Mouse (Mus musculus) liver, embryonic 11.5 days (tissue): Measurements from ENCODE around the gene 1700093K21Rik. TPM values are rescaled to one million over a fixed set of nuclear protein-coding genes. Genes with fewer than 3 reads are reported as not detected.

Experiments
- ATAC-seq: fragments of 200-750 bp; cut with Nextera tagmentation; replicated peaks from 2 replicates; pipeline ENCODE4 v1.8.0; 2017; ENCODE audit warnings: moderate number of reproducible peaks, mild to moderate bottlenecking, moderate TSS enrichment, moderate library complexity; ENCODE audit not compliant: low FRiP score
- DNase-seq: peaks from one replicate; pipeline ENCODE4 v3.0.0-alpha.2; 2017; ENCODE audit warnings: low spot score
- H3K27ac ChIP-seq: fragments of 300-500 bp; sonication (generic); 2 replicates; pipeline ENCODE4 v1.5.1; 2014; ENCODE audit warnings: mild to moderate bottlenecking, low read depth, low read length, control low read depth
- H3K27me3 ChIP-seq: fragments of 300-500 bp; sonication (generic); replicated peaks from 2 replicates; pipeline ENCODE4 v1.6.1; 2014; ENCODE audit warnings: low read length, mixed read lengths; ENCODE audit not compliant: control insufficient read depth, insufficient read depth
- H3K36me3 ChIP-seq: fragments of 300-500 bp; sonication (generic); 2 replicates; pipeline ENCODE4 v1.6.1; 2014; ENCODE audit warnings: mild to moderate bottlenecking, low read length, moderate library complexity, mixed read lengths; ENCODE audit not compliant: control insufficient read depth, insufficient read depth
- H3K4me1 ChIP-seq: fragments of 300-500 bp; sonication (generic); replicated peaks from 2 replicates; pipeline ENCODE4 v1.6.1; 2014; ENCODE audit warnings: low read length, mixed read lengths; ENCODE audit not compliant: control insufficient read depth, insufficient read depth
- H3K4me2 ChIP-seq: fragments of 300-500 bp; sonication (generic); 2 replicates; pipeline ENCODE4 v1.6.1; 2014; ENCODE audit warnings: mild to moderate bottlenecking, control low read depth, moderate library complexity
- H3K4me3 ChIP-seq: fragments of 300-500 bp; sonication (generic); 2 replicates; pipeline ENCODE4 v1.5.1; 2014; ENCODE audit warnings: low read depth, low read length, control low read depth
- H3K9ac ChIP-seq: fragments of 300-500 bp; sonication (generic); 2 replicates; pipeline ENCODE4 v1.6.1; 2014; ENCODE audit warnings: low read depth, low read length, control low read depth
- H3K9me3 ChIP-seq: fragments of 300-500 bp; sonication (generic); 2 replicates; pipeline ENCODE4 v1.6.1; 2016; ENCODE audit warnings: low read length, inconsistent platforms, mixed read lengths; ENCODE audit not compliant: control insufficient read depth
- WGBS: fragments of 180-500 bp; shearing (Covaris S2); extraction: QIAGEN DNeasy Blood & Tissue Kit; methylation state at CpG from one replicate; pipeline ENCODE4 v1.1.7; 2014; 5-methylcytosine and 5-hydroxymethylcytosine counted together
- polyA plus RNA-seq: library from polyadenylated mRNA; unstranded; fragments of >200 nt; fragmentation: Nextera tagmentation; extraction: Ambion mirVana; gene quantifications from 2 replicates; pipeline ENCODE4 v1.2.1, GENCODE M21; 2014

Gene 1700093K21Rik
- polyA plus RNA-seq, 1 experiment from 2014 or later = not detected

- Histone ChIP-seq H3K4me1 (peaks cover 12% of the 10 kb centered on the region), H3K27me3 (no peaks in the 10 kb centered on the region), H3K27ac (peak overlapping the region; percentile 49; the same call in 1 of the 2 replicates), H3K9me3 (no peaks in the 10 kb centered on the region), H3K9ac (peak overlapping the region; percentile 71), H3K36me3 (peaks cover 12% of the 10 kb centered on the region), H3K4me2 (peak overlapping the region; percentile 80), H3K4me3 (peak overlapping the region; percentile 56)
- WGBS = 32% methylated on average over 5 of the region's 5 CpGs
- ATAC-seq = no peak
- DNase-seq = no peak
Observed at GRCm38 (mm10) chr11:23498609-23499008, 22.3 kb downstream of the 1700093K21Rik start.

DNA sequence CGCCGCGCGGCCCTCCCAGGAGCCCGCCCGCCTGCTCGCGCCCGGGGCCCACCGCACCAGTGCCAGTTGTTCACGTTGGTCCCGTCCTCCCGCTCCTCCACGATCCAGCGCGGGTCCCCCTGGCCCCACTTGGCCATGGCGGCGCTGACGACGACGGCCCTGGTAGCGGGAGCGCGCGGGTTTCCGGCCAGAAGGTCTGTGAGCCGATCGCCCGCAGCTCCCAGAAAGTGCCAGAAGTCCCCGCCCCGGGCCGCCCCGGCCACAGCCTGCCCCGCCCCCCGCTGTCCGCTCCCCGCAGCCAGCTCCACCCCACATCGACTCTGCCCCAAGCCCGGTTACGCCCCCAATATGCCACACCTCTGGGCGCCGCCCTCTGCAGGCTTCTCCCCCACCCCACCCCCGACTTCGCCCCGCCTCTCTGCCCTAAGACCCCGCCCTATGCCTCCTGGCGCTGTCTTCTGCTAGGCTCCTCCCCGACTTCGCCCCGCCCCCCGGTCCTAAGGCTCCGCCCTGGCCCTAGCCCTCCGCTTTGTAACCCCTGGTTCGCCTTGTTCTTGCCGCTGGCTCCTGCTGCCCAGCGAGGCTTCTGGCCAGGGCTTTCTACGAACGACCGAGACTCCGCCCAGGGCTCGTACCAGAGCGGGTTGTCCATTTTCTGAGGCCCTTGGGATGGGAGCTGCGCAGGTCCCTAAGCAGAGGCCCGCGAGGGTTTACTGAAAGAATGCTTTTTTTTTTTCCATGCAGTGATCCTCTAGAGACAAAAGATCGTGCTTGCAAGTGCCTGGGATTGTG is 23.0 kb downstream of the 1700093K21Rik start, which contains the start of gene Ahsa2:
Gene Ahsa2 (minus strand): TSS at position 313 of the 792 bp plus-strand sequence.
- H3K27ac ChIP-seq = peak within 1 kb of the TSS; percentile 96
- H3K4me2 ChIP-seq = peak within 1 kb of the TSS; percentile 80
- no peaks in the 10 kb centered on the region for H3K27me3 ChIP-seq
- no peaks in the 10 kb centered on the region for H3K9me3 ChIP-seq
- peak within 1 kb of the TSS; percentile 98 for H3K9ac ChIP-seq
- WGBS = under 1% methylated on average over 59 of the region's 66 CpGs
- peaks cover 15% of the 10 kb centered on the region for H3K36me3 ChIP-seq
- H3K4me1 ChIP-seq = peaks cover 12% of the 10 kb centered on the region
- DNase-seq (peak; percentile 99), ATAC-seq (peak; percentile 94)
- H3K4me3 ChIP-seq = peak within 1 kb of the TSS; percentile 91

- WGBS = 0% methylated on average over 22 of the region's 22 CpGs
- ATAC-seq = peak; percentile 66
- Histone ChIP-seq H3K4me1 (peaks cover 12% of the 10 kb centered on the region), H3K27ac (peak overlapping the region; percentile 96), H3K27me3 (no peaks in the 10 kb centered on the region), H3K4me3 (peak overlapping the region; percentile 91), H3K9me3 (no peaks in the 10 kb centered on the region), H3K9ac (peak overlapping the region; percentile 98), H3K4me2 (peak overlapping the region; percentile 74), H3K36me3 (peaks cover 21% of the 10 kb centered on the region)
- DNase-seq = no peak
Observed at GRCm38 (mm10) chr11:23497335-23497717, 23.6 kb downstream of the 1700093K21Rik start.

GRCm38 (mm10) chr11:23496661-23497060 is 24.3 kb downstream of the 1700093K21Rik start:
- Histone ChIP-seq H3K27ac (no peak overlapping the region), H3K36me3 (peaks cover 25% of the 10 kb centered on the region), H3K27me3 (no peaks in the 10 kb centered on the region), H3K9me3 (no peaks in the 10 kb centered on the region), H3K9ac (peak overlapping the region; percentile 98), H3K4me3 (peak overlapping the region; percentile 91), H3K4me1 (peaks cover 12% of the 10 kb centered on the region), H3K4me2 (peak overlapping the region; percentile 74)
- DNase-seq (no peak), ATAC-seq (no peak)
- WGBS = 59% methylated on average over 6 of the region's 6 CpGs

- Histone ChIP-seq H3K4me1 (peaks cover 12% of the 10 kb centered on the region), H3K9ac (no peak overlapping the region), H3K9me3 (no peaks in the 10 kb centered on the region), H3K4me3 (no peak overlapping the region), H3K36me3 (peaks cover 34% of the 10 kb centered on the region), H3K27ac (no peak overlapping the region), H3K4me2 (no peak overlapping the region), H3K27me3 (no peaks in the 10 kb centered on the region)
- 94% methylated on average over 6 of the region's 6 CpGs for WGBS
- ATAC-seq = no peak
- DNase-seq = no peak
Observed at GRCm38 (mm10) chr11:23495231-23495630, 25.7 kb downstream of the 1700093K21Rik start.

DNA sequence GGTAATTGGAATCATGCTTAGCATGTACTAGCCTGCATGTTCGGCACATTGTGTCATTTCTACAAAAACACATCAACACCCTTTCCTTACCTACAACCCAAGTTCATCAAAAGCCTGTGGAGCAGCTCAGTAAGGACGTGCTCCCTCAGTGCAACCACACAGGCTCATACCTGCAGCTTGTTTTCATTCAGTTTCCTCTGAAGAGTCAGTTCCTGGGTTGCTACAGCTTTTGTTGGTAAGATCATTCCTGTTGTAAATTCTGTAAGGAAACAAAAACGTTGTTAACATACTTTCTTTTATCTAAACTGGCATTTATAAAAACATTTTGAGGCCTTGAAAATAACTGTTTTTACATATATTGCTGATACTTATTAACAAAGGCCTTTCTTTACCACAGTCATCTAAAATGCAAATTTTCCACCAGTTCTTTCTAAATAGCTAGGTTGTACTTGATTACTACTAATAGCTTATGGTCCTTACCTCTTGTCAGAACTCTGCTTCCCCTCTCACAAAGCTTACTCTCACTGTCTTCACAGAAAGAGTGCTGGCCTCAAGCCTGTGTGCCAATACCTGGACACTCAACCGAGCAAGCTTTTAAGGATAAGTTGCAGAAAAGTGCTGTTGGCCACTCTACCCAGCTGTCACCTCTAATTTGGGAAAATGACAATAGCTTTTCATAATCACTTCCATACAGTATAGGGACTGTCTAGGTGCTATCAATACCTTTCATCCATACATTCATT is 28.7 kb downstream of the 1700093K21Rik start:
- Histone ChIP-seq H3K4me3 (no peak overlapping the region), H3K27me3 (no peaks in the 10 kb centered on the region), H3K4me1 (peaks cover 12% of the 10 kb centered on the region), H3K27ac (no peak overlapping the region), H3K4me2 (no peak overlapping the region), H3K9ac (no peak overlapping the region), H3K36me3 (peaks cover 42% of the 10 kb centered on the region), H3K9me3 (no peaks in the 10 kb centered on the region)
- DNase-seq (no peak), ATAC-seq (no peak)
- WGBS = 88% methylated on average over 4 of the region's 4 CpGs

DNA sequence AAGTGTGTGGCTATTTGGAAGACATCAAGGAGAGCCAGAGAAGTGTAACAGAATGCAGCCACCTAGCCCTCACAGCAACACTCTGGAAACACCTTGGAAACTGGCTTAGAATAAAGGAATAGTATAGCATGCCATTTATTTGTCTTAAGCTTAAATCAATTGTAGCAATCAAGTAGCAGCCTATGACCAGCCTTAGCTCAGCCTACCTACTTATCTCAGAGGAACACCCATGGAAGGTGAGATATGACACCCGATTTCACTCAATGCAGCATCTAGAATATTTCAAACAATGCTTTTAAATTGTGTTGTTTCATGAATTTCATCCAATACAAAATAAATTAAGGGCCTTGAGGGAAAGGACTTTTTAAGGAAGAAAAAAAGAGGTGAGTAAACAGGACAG is 31.0 kb downstream of the 1700093K21Rik start:
- no peaks in the 10 kb centered on the region for H3K4me1 ChIP-seq
- no peaks in the 10 kb centered on the region for H3K9me3 ChIP-seq
- peaks cover 43% of the 10 kb centered on the region for H3K36me3 ChIP-seq
- no peak for ATAC-seq
- DNase-seq = no peak
- 60% methylated on average over 1 of the region's 1 CpGs for WGBS
- no peak overlapping the region for H3K4me2 ChIP-seq
- H3K27ac ChIP-seq = no peak overlapping the region
- no peaks in the 10 kb centered on the region for H3K27me3 ChIP-seq
- no peak overlapping the region for H3K4me3 ChIP-seq
- H3K9ac ChIP-seq = no peak overlapping the region
